Mouse (Mus musculus): ENCODE data around the gene Cacna1c. TPM values are rescaled to one million over a fixed set of nuclear protein-coding genes. Genes with fewer than 3 reads are reported as not detected.

Gene Cacna1c
- total RNA-seq, 1 experiment = 0.98 TPM

GRCm38 (mm10) chr6:118933017-118933594 is 263.1 kb downstream of the Cacna1c start:
- Histone ChIP-seq H3K4me1 (ENCODE audit: control insufficient read depth in 2 of 2, insufficient read depth in 2 of 2, low read length in 2 of 2, poor library complexity in 1 of 2) (no peaks in the 10 kb centered on the region), H3K9ac (ENCODE audit: insufficient read depth, low read depth, low read length, poor library complexity, severe bottlenecking) (no peak overlapping the region), H3K36me3 (ENCODE audit: control insufficient read depth, insufficient read depth, low read length, poor library complexity, severe bottlenecking) (no peaks in the 10 kb centered on the region), H3K4me3 (ENCODE audit: insufficient read depth in 1 of 2, low read depth in 1 of 2, low read length in 2 of 2, poor library complexity in 1 of 2, severe bottlenecking in 1 of 2) (no peak overlapping the region), H3K27ac (ENCODE audit: insufficient read depth, low read depth, low read length, poor library complexity, severe bottlenecking) (no peak overlapping the region), H3K9me3 (ENCODE audit: control insufficient read depth, insufficient read depth, low read depth, low read length) (no peaks in the 10 kb centered on the region)
- in situ Hi-C loops (cut with MboI; ENCODE audit: low sequenced_read_pairs in 2 of 2, unreplicated experiment in 2 of 2) = no loop called here
- DNase-seq (ENCODE audit: low read depth, low spot score) = no peak
- no peak for TF ChIP-seq ZNF384 (IDR thresholded peaks at IDR 0.05; ENCODE audit: low read depth, low read length)

GRCm38 (mm10) chr6:118932002-118932700 is 264.1 kb downstream of the Cacna1c start:
- no peak for TF ChIP-seq CHD2 (IDR thresholded peaks at IDR 0.05; ENCODE audit: low read depth, low read length)
- TF ChIP-seq ZC3H11A (IDR thresholded peaks at IDR 0.05; ENCODE audit: borderline replicate concordance, low read depth, low read length) = no peak
- TF ChIP-seq HCFC1 (IDR thresholded peaks at IDR 0.05; ENCODE audit: borderline replicate concordance, insufficient read depth, low read length) = no peak
- TF ChIP-seq MAFK (IDR thresholded peaks at IDR 0.05; ENCODE audit: insufficient read depth, low read depth, low read length) = no peak
- TF ChIP-seq ZNF384 (IDR thresholded peaks at IDR 0.05; ENCODE audit: low read depth, low read length) = no peak
- H3K27ac ChIP-seq (ENCODE audit: insufficient read depth, low read depth, low read length, poor library complexity, severe bottlenecking) = no peak overlapping the region
- H3K36me3 ChIP-seq (ENCODE audit: control insufficient read depth, insufficient read depth, low read length, poor library complexity, severe bottlenecking) = no peaks in the 10 kb centered on the region

DNA sequence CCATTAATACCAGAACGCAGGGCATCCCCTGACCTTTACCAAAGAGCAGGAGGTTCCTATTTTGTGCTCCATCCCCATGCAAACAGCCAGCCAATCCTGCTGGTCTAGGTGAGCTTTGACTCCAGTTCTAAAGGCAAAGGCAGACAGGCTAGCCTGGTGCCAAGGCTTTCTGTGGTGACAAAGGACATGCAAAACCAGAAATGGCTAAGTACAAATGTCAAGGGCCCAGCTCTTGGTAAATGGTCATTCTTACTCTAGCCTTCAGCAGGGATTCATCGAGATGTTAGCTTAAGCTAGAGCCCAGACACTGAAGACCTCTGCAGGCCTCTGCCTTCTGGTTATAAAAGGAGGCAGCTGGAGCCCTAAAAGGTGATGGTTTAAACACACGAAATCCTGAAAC is 269.5 kb downstream of the Cacna1c start:
- TF ChIP-seq HCFC1 (IDR thresholded peaks at IDR 0.05; ENCODE audit: borderline replicate concordance, insufficient read depth, low read length) = no peak
- TF ChIP-seq ZC3H11A (IDR thresholded peaks at IDR 0.05; ENCODE audit: borderline replicate concordance, low read depth, low read length) = no peak
- no peak for TF ChIP-seq ZNF384 (IDR thresholded peaks at IDR 0.05; ENCODE audit: low read depth, low read length)
- H3K27ac ChIP-seq (ENCODE audit: insufficient read depth, low read depth, low read length, poor library complexity, severe bottlenecking) = no peak overlapping the region
- H3K4me3 ChIP-seq (ENCODE audit: insufficient read depth in 1 of 2, low read depth in 1 of 2, low read length in 2 of 2, poor library complexity in 1 of 2, severe bottlenecking in 1 of 2) = no peak overlapping the region
- H3K36me3 ChIP-seq (ENCODE audit: control insufficient read depth, insufficient read depth, low read length, poor library complexity, severe bottlenecking) = no peaks in the 10 kb centered on the region
- H3K4me1 ChIP-seq (ENCODE audit: control insufficient read depth in 2 of 2, insufficient read depth in 2 of 2, low read length in 2 of 2, poor library complexity in 1 of 2) = no peaks in the 10 kb centered on the region
- DNase-seq (ENCODE audit: low read depth, low spot score) = no peak
- no peak overlapping the region for H3K9ac ChIP-seq (ENCODE audit: insufficient read depth, low read depth, low read length, poor library complexity, severe bottlenecking)
- no peaks in the 10 kb centered on the region for H3K9me3 ChIP-seq (ENCODE audit: control insufficient read depth, insufficient read depth, low read depth, low read length)
- in situ Hi-C loops (cut with MboI; ENCODE audit: low sequenced_read_pairs in 2 of 2, unreplicated experiment in 2 of 2) = no loop called here

More at GRCm38 (mm10) chr6:118932002-118932700, 264.1 kb downstream of the Cacna1c start:
- H3K4me1 ChIP-seq (ENCODE audit: control insufficient read depth in 2 of 2, insufficient read depth in 2 of 2, low read length in 2 of 2, poor library complexity in 1 of 2) = no peaks in the 10 kb centered on the region
- H3K4me3 ChIP-seq (ENCODE audit: insufficient read depth in 1 of 2, low read depth in 1 of 2, low read length in 2 of 2, poor library complexity in 1 of 2, severe bottlenecking in 1 of 2) = no peak overlapping the region
- in situ Hi-C loops (cut with MboI; ENCODE audit: low sequenced_read_pairs in 2 of 2, unreplicated experiment in 2 of 2) = no loop called here
- DNase-seq (ENCODE audit: low read depth, low spot score) = no peak
- H3K9ac ChIP-seq (ENCODE audit: insufficient read depth, low read depth, low read length, poor library complexity, severe bottlenecking) = no peak overlapping the region
- no peaks in the 10 kb centered on the region for H3K9me3 ChIP-seq (ENCODE audit: control insufficient read depth, insufficient read depth, low read depth, low read length)

DNA sequence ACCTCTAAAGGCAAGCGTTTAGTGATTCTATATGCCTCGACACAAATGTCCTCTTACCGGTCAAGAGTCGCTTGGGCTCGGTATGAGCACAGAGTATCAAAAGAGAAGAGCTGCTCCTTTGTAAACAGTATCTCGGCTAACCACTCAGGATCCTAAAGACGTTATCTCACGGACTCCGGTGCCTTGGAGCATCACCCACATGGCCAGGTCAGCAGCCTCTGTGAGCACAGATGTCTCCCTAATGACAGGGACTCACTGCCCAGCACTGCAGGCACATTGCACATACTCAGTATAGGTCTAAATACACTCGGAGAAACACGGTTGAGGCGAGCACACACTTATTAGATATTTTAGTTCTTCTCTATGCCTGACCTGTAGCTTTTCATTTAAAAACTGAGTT is 271.8 kb downstream of the Cacna1c start:
- no peak overlapping the region for H3K9ac ChIP-seq (ENCODE audit: insufficient read depth, low read depth, low read length, poor library complexity, severe bottlenecking)
- no peaks in the 10 kb centered on the region for H3K4me1 ChIP-seq (ENCODE audit: control insufficient read depth in 2 of 2, insufficient read depth in 2 of 2, low read length in 2 of 2, poor library complexity in 1 of 2)
- H3K27ac ChIP-seq (ENCODE audit: insufficient read depth, low read depth, low read length, poor library complexity, severe bottlenecking) = no peak overlapping the region
- in situ Hi-C loops (cut with MboI; ENCODE audit: low sequenced_read_pairs in 2 of 2, unreplicated experiment in 2 of 2) = no loop called here
- no peaks in the 10 kb centered on the region for H3K9me3 ChIP-seq (ENCODE audit: control insufficient read depth, insufficient read depth, low read depth, low read length)
- no peak for DNase-seq (ENCODE audit: low read depth, low spot score)
- H3K4me3 ChIP-seq (ENCODE audit: insufficient read depth in 1 of 2, low read depth in 1 of 2, low read length in 2 of 2, poor library complexity in 1 of 2, severe bottlenecking in 1 of 2) = no peak overlapping the region
- H3K36me3 ChIP-seq (ENCODE audit: control insufficient read depth, insufficient read depth, low read length, poor library complexity, severe bottlenecking) = no peaks in the 10 kb centered on the region
- TF ChIP-seq MAFK (IDR thresholded peaks at IDR 0.05; ENCODE audit: insufficient read depth, low read depth, low read length) = no peak
- no peak for TF ChIP-seq HCFC1 (IDR thresholded peaks at IDR 0.05; ENCODE audit: borderline replicate concordance, insufficient read depth, low read length)
- no peak for TF ChIP-seq CHD2 (IDR thresholded peaks at IDR 0.05; ENCODE audit: low read depth, low read length)
- TF ChIP-seq ZNF384 (IDR thresholded peaks at IDR 0.05; ENCODE audit: low read depth, low read length) = no peak
- no peak for TF ChIP-seq ZC3H11A (IDR thresholded peaks at IDR 0.05; ENCODE audit: borderline replicate concordance, low read depth, low read length)

DNA sequence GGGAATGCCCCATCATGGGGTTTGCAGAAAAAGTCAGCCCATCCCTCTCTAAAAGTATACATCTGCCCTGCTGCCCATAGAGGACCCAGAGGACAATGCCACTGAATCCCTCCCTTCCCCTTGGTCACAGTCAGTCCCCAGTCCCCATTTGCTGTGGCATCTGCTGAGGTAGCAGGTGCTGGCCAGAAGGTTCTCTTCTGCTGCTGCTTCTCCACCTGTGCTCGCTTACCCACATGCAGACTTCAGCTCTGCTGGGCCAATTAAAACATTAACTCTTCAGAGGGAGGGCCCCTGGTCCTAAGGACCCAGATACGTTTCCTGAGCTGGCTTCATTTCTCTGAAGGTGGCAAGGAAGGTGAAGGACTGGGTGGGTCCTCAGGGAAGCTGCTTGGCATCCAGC is 272.3 kb downstream of the Cacna1c start:
- in situ Hi-C loops (cut with MboI; ENCODE audit: low sequenced_read_pairs in 2 of 2, unreplicated experiment in 2 of 2) = no loop called here
- no peak overlapping the region for H3K27ac ChIP-seq (ENCODE audit: insufficient read depth, low read depth, low read length, poor library complexity, severe bottlenecking)
- no peaks in the 10 kb centered on the region for H3K36me3 ChIP-seq (ENCODE audit: control insufficient read depth, insufficient read depth, low read length, poor library complexity, severe bottlenecking)
- no peaks in the 10 kb centered on the region for H3K9me3 ChIP-seq (ENCODE audit: control insufficient read depth, insufficient read depth, low read depth, low read length)
- no peak for DNase-seq (ENCODE audit: low read depth, low spot score)
- no peak overlapping the region for H3K4me3 ChIP-seq (ENCODE audit: insufficient read depth in 1 of 2, low read depth in 1 of 2, low read length in 2 of 2, poor library complexity in 1 of 2, severe bottlenecking in 1 of 2)
- H3K4me1 ChIP-seq (ENCODE audit: control insufficient read depth in 2 of 2, insufficient read depth in 2 of 2, low read length in 2 of 2, poor library complexity in 1 of 2) = no peaks in the 10 kb centered on the region
- no peak overlapping the region for H3K9ac ChIP-seq (ENCODE audit: insufficient read depth, low read depth, low read length, poor library complexity, severe bottlenecking)
- TF ChIP-seq ZNF384 (IDR thresholded peaks at IDR 0.05; ENCODE audit: low read depth, low read length) (no peak), MAFK (IDR thresholded peaks at IDR 0.05; ENCODE audit: insufficient read depth, low read depth, low read length) (no peak), CHD2 (IDR thresholded peaks at IDR 0.05; ENCODE audit: low read depth, low read length) (no peak), ZC3H11A (IDR thresholded peaks at IDR 0.05; ENCODE audit: borderline replicate concordance, low read depth, low read length) (no peak)
